Mouse (Mus musculus) cerebellum, adult 9-10 months (tissue): ENCODE data around the gene Pus10.

Experiments used
- DNase-seq: peaks from one replicate; pipeline ENCODE4 v3.0.0; 2022

The Pus10 gene

GRCm38 (mm10) chr11:23665311-23665786 is at the start of gene Pus10:
Pus10 (plus strand) TSS chr11:23665674.
- DNase-seq, result no peak

- no peak for DNase-seq
Observed at GRCm38 (mm10) chr11:23618995-23619394, 46.5 kb upstream of the Pus10 start.

- no peak for DNase-seq
Observed at GRCm38 (mm10) chr11:23630664-23631063, 34.8 kb upstream of the Pus10 start.

DNA sequence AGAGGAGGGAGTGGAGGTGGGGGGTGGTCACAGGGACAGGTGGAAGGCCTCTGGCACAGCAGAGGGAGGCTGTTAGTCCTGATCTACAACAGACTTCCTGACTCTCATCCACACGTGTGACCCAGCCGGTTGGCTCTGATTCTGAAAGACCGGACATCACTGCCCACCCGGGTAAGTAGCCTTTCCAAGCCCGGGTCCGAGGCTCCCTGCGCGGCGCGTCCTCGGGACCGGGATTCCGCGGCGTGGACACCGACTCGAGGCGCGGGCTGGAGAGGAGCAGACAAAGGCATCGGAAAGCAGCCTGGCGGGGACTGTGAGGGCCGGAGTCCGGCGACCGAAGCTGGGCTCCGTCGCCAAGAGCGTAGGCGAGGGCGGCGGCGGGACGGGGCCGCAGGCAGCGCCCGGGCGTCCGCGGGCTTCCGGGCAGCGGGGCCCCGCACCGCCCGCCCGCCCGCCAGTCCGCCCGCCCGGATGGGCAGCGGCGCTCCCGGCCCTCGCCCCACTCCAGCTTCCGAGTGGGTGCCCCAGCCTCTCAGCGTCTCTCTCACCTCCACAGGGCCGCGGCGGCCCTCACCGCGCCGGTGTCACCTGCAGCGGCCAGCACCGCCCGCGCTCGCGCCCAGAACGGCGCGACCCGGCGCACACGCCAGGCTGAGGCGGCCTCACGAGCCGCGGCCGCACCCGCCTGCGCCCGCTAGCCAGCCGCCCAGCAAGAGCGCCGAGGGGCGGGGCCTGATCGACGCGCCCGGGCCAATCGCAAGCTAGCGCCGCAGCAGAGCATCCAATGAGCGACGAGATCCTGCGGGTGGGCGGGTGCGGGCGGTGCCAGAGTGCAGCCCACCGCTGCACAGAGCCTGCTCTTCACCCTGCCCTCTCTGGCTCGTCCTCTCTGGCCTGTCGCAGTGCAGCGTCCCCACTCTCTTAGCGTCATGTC is 32.3 kb upstream of the Pus10 start, which contains the start of gene 0610010F05Rik:
0610010F05Rik (minus strand) TSS at position 695 of the 934 bp plus-strand sequence.
- DNase-seq, result peak; percentile 82

- no peak for DNase-seq
Observed at GRCm38 (mm10) chr11:23633879-23634215, 31.6 kb upstream of the Pus10 start.

- DNase-seq, result peak; percentile 39
Observed at GRCm38 (mm10) chr11:23634573-23634972, 30.9 kb upstream of the Pus10 start.

DNA sequence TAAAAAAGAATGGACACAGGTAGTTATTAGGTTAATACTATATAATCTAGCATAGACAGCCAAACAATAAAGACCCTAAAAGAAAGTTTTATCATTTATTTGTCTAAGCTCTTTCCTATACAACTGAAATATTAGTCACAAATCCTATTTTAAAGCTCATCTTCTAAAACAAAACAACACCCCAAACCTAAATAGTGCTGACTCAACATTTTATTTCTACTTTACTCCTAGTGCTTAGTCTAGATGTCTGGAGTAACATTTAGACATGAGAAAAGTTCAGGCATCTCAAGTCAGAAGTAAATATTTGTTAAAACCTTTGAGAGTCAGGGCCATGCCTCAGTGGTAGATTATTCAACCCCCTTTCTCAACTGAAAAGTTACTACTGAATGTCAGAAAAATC is 18.0 kb upstream of the Pus10 start:
- no peak for DNase-seq

GRCm38 (mm10) chr11:23647835-23648234 is 17.6 kb upstream of the Pus10 start:
- DNase-seq, result no peak

DNA sequence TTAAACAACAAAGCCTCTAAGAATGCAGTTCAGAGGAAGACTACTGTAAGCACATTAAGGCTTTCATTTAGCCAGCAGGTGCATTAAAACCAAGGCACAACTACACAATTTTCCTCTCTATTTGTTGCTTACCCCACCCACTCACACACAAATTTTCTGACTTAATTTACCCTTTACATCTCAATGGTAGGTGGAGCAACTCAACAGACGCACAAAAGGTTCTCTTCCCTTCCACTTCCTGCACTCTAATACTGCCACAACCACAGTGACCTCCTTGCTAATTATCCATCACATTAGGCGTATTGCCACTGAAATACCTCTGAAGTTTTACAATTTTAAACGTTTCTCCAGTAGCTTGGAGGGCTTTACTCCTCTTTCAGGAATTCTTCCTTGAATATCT is 11.8 kb upstream of the Pus10 start:
- DNase-seq, result no peak

- no peak for DNase-seq
Observed at GRCm38 (mm10) chr11:23657791-23658190, 7.7 kb upstream of the Pus10 start.

GRCm38 (mm10) chr11:23664232-23664631 is 1.2 kb upstream of the Pus10 start:
- no peak for DNase-seq

DNA sequence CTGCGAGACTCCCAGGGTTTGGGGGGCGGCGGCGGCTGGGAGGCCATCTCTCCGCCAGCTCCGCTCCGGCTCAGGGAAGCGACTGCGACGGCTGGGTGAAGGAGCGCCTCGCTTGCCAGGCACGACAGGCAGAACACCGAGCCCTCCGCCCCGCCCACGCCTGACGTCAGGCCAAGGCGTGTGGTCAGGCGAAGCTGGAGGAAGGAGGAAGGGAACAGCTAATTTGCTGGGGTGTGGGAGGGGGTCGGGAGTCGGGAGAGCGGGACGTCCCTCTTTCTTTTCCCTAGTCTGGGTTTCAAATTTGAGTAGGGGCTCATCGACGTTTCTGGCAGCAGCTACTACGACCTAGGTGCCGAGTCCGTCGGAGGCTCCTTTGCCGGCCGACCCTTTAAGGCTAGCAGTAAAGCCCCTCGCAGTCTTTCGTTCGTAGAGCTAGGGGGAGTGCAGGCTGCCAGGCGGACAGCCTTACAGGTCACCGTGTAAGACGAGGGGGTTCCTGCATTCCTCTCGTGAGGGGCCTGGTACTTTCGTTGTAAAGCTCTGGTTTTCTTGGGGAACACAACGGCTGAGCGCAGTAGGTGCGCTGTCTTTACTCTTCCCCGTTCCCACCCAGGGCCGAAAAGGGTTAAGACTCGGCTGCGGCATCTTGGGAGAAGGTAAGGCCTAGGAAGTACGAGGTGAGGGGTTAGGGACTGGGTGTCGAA is 476 bp downstream of the Pus10 start, which contains the start of gene Pex13:
Pex13 (minus strand) TSS at position 162 of the 704 bp plus-strand sequence.
- peak; percentile 87 for DNase-seq

DNA sequence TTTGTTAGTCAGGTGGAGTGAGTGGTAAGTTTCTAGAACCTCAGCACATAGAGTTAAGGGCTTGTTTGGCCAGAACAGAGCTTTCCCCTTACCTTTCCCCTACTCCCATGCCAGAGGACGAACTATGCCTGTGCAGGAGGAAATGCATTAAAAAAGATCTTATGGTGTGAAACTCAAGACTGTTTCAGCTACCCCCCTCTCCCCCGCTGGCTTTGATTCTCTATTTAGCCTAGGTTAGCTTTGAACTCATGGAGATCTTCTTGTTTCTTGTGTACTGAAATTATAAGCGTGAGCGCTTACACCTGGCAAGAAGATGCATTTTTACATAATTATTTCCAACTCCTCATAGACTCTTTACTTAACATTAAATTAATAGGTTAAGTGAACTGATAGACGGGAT is 1.1 kb downstream of the Pus10 start:
- DNase-seq, result peak; percentile 57

DNA sequence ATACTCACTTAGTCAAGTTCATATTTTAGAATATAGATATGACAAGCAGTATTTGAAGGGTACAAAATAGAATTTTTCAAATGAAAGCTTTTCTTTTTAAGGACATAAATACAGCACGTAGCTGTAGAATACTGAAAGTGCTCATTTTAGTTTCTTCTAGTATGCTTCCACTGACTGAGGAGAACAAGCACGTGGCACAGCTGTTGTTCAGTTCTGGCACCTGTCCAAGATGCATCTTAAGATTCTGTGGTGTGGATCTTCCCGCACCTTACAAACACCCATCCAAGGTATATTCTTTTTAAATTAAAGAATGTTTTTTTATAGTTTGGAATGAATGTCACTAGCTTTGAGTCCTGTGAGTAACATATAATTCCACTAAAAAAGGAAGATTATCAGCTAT is 1.7 kb downstream of the Pus10 start:
- DNase-seq, result peak; percentile 36

DNA sequence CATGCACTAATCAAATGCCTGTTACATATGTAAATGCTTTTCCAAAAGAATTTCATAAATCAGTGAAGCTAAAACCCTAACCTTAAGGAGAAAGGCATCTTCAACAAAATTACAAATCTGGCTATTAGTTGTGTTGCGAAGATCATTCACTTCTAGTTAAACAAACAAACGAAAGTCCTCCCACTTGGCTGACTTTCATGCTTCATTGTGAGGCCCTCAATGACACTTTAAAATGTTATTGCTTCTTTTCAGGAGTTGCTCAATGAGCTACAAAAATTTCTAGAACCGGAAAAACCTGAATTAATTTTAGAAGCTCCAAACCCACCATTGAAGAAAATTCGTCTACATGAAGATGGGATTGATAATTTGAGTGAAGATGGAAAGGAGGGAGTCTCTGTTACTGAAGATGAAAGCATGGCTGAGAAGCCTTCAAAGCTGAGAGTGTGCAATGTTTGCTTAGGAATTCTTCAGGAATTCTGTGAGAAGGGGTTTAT is 6.8 kb downstream of the Pus10 start:
- DNase-seq, result no peak

DNA sequence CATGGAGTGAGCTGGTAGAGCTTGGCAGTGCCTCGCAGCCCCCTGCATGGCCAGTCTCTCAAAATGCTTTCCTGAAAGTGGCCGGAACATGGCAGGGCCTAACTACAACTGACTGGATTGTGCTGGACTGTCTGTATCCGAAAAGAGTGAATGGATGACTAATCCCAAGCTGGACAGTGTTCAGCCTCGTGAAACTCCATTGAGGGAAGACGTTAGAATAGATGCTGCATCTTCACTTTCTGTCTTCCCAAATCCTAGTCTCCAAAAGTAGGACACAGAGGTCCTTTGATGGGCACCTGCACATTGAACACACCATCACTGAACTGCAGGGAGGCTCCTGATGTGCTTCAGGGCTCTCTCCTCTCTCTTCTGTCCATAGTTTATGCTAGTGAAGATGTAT is 10.6 kb downstream of the Pus10 start:
- no peak for DNase-seq

GRCm38 (mm10) chr11:23679044-23679642 is 13.7 kb downstream of the Pus10 start:
- peak; percentile 76 for DNase-seq

GRCm38 (mm10) chr11:23680435-23680950 is 15.0 kb downstream of the Pus10 start:
- DNase-seq, result no peak

DNA sequence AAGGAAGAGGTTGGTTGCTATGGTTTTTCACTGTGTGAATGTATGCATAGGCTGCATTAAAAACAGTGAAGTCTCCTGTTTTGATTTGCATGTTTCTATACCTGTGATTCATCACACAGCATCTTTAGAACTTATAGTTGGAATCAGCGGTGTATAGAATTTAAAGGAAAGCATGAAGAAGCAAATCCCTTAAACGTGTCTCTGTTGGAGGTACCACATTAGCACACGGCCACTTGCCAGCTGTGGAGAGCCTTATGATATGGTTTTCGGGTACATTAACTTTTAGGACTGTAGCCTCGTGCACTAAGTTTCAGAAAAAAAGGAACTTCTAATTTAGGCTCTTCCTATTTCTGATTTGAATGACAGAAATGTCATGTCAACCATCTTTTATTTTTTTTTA is 17.1 kb downstream of the Pus10 start:
- no peak for DNase-seq

DNA sequence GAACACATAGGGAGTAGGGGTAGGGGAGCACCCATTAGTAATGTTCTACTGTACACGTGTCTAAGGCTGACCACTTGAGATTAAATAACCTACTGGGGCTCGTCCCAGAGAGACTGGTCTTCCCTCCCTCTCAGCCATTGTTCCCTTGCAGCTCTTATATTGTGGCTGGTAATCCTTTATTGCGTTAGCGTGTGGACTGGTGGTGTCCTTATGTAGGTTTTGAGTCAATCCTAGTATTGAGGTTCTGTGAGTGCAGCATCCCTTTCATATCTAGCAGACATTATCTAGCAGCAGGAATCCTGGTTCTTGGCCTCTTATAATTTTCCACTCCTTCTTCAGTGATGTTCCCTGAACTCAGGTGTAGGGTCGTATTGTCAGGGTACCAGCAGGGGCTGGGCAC is 21.2 kb downstream of the Pus10 start:
- DNase-seq, result no peak

GRCm38 (mm10) chr11:23688060-23688459 is 22.6 kb downstream of the Pus10 start:
- no peak for DNase-seq

GRCm38 (mm10) chr11:23693286-23693685 is 27.8 kb downstream of the Pus10 start:
- DNase-seq, result no peak

DNA sequence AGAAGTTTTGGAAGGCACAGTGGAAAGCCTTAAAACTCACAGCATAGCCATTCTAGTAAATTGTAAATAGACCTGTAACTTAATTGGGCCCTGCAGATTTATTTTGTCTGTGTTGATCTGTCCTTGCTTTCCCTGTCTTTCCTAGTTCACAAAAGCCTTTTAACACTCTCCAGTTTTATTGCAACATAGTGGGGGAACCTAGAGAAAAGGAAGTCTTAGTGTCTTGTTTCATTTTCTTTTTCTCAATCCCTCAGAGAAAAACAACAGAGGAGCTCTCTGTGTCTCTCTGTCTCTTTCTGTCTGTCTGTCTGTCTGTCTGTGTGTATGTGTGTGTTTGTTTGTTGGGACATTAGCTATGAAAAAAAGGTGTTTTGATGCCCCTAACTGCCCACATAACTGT is 30.4 kb downstream of the Pus10 start:
- DNase-seq, result no peak
